Mouse (Mus musculus): Measurements from ENCODE around the gene Armh2.
"Not testable (repeated sequence)": the region's sequence is repeated elsewhere in the genome, so short reads cannot be mapped to it uniquely, and the experiment has no call there.

Gene Armh2

GRCm38 (mm10) chr13:24757820-24758564, 17.0 kb downstream of the Armh2 start:
- DNase-seq (ENCODE audit: low read depth), result no peak

- no peak for DNase-seq (ENCODE audit: low read depth)
These were observed 18.4 kb downstream of the Armh2 start for GRCm38 (mm10) chr13:24759451-24759850.

DNA sequence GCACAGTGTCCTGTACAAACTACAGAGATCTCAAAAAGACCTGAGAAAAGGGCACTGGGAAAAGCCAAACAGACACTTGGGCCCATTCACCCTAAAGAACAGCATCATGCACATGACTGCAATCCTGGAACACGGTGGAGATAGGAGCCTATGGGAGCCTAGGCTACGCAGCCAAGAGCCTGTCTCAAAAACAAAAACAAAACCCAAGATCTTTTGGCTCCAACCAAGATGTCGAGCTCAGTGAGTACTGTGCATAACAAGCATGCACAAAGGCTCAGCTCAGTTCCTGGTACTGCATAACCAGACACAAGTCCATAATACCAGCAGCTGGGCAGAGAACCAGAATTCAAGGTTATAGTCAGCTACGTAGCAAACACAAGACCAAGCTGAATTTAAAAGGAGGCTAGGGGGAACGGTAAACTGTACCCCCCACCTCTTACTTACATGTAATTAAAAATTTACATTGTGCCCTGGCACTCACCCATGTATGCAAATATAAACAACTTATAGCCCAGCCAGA, 19.4 kb downstream of the Armh2 start:
- DNase-seq (ENCODE audit: low read depth), result no peak

DNA sequence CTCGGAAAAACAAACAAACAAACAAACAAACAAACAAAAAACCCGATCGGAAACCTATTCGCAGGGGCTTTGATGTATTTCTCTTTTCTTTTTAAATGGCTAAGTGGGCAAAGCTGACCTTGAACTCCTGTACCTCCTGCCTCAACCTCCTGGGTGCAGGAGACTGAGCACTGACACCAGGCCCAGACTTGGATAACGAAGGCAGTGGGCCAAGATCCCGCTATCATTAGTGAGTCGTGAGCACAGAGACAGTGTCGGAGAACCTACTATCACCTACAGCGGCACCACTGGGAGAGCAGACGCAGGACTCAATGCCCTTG, 20.0 kb downstream of the Armh2 start:
- no peak for DNase-seq (ENCODE audit: low read depth)

DNA sequence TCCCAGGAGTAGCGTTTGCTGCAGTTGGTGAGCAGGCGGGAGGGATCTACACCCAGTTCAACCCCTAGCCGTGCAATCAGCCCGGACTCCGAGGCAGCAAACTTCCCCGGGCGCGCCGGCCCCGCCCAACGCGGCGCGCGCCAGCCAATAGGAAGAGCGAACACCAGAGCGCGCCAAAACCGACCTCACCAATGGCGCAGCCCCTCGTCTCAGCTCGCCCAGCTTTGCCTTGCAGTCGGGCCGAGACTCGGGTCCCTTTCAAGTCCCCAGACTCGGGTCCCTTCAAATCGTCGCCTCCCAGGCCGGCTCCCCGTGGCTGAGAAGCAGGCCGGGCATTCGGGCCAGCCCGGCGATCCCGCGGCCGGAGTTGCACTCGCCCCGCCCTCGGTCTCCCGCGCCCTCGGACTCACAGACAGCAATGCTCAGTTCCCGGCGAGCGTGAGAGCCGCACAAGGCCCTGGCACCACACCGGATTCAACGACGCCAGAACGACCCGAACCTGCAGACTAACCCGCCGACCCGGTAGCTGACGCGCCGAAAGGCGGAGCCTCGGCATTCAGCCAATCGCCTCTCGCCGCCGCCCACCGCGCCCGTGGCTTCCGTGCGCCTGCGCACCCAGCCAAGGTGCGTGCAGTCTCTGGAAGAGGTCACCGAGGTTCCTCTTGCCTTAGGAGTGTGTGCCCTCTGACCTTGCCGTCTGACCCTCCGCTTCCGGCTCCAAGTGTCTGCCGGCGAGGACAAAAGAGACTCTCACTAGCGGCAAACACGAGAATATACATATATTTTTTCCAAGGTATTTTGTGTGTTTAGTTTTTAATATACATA, 20.6 kb downstream of the Armh2 start, which contains the start of gene Gmnn:
TSS of gene Gmnn (minus strand) at position 521 of the 825 bp plus-strand sequence.
- DNase-seq (ENCODE audit: low read depth), result peak; percentile 85

DNA sequence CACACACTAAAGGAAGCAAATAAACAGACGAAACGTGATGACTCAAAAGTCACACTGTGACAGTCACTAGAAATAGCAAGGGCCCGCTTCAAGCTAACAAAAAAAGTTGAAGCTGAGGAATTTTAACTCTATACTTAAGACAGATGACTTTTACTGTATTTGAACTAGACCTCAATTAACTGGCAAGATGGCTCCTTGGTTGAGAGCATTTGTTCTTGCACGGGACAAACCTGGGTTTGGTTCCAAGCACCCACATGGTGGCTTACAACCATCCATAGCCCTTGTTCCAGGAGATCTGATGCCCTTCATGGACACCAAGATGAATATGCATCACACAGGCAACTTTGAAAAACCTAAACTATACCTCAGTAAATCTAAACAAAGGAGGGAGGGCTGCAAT, 21.2 kb downstream of the Armh2 start:
- no peak for DNase-seq (ENCODE audit: low read depth)

- DNase-seq (ENCODE audit: low read depth), result not testable (repeated sequence)
These were observed 26.8 kb downstream of the Armh2 start for GRCm38 (mm10) chr13:24767809-24768208.

DNA sequence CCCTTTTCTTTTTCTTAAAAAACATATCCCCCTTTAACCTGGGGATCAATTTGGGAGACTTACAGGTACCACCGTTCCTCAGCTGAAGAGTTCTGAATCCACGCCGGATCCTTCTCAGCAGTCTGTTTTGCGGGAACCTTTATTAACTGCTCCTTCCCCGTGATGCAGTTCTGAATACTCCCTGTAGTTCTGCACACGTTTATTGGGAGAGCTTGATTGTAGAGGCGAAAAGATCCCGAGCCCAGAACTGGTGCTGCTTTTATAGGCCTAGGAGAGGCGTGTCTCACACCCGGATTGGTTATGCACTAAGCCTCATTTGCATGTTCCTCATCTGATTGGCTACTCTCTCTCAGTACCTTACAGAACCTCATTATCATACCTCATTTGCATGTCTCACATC, 30.4 kb downstream of the Armh2 start:
- not testable (repeated sequence) for DNase-seq (ENCODE audit: low read depth)

DNA sequence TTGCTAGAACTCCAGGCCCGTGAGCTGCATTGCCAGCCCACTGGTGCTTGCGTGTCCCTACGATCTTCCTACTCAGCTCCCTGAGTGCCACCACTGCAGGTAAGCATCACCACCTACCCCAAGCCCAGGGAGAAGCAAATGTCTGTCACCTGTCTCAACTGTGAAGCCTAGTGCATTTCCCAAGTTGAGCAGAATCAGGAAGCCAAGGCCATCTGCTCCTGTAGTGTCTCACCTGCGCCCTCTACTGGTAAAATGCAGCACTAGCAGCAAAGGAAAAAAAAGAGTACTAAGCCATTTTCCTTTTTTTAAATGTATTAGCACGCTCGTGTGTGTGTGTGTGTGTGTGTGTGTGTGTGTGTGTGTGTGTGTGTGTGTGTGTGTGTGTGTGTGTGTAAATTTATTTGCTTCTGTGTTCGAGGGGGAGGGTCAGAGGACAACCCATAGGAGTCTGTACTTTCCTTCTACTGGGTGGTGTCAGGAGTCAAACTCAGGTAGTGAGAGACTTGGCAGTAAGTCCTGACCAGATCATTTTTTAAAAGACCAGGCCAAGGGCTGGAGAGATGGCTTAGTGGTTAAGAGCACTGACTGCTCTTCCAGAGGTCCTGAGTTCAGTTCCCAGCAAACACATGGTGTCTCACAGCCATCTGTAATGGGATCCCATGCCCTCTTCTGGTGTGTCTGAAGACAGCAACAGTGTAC, 35.3 kb downstream of the Armh2 start:
- DNase-seq (ENCODE audit: low read depth), result peak; percentile 73

- DNase-seq (ENCODE audit: low read depth), result no peak
These were observed 37.0 kb downstream of the Armh2 start for GRCm38 (mm10) chr13:24778026-24778425.

GRCm38 (mm10) chr13:24778706-24779380, 37.8 kb downstream of the Armh2 start:
- DNase-seq (ENCODE audit: low read depth), result no peak

GRCm38 (mm10) chr13:24781916-24782315, 40.9 kb downstream of the Armh2 start:
- DNase-seq (ENCODE audit: low read depth), result no peak

GRCm38 (mm10) chr13:24786014-24786490, 45.0 kb downstream of the Armh2 start:
- DNase-seq (ENCODE audit: low read depth), result no peak

- no peak for DNase-seq (ENCODE audit: low read depth)
These were observed 46.4 kb downstream of the Armh2 start for GRCm38 (mm10) chr13:24787477-24787876.

DNA sequence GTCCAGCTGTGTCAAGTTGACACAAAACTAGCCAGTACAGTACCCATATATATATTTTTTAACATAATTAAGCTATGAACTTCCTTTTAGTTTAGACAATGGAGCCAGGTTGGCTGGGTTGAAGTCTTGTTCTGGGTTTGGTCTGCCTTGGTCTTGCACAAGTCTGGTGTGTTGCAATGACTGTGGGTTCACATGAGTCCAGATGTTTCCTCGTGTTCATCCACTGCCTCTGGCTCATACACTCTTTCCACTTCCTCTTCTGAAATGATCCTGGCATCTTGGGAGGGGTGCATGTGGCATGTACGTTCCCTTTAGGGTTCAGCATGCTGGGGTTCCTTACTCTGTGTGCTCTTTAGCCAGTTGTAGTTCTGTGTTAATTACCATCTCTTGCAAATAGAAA, 50.3 kb downstream of the Armh2 start:
- DNase-seq (ENCODE audit: low read depth), result peak; percentile 74

- DNase-seq (ENCODE audit: low read depth), result no peak
These were observed 51.5 kb downstream of the Armh2 start for GRCm38 (mm10) chr13:24792411-24793045.
